Mouse (Mus musculus) stomach, postnatal 0 days (tissue): ENCODE data around the gene Cfi. TPM values are rescaled to one million over a fixed set of nuclear protein-coding genes. Genes with fewer than 3 reads are reported as not detected.

Experiments used
- ATAC-seq: fragments of 200-750 bp; cut with Nextera tagmentation; 2 replicates; pipeline ENCODE4 v1.8.0; 2017; ENCODE audit not compliant: low FRiP score, low TSS enrichment
- DNase-seq: peaks from one replicate; pipeline ENCODE4 v3.0.0-alpha.2; 2016; ENCODE audit warnings: low spot score
- H3K27ac ChIP-seq: fragments of 300-500 bp; sonication (generic); replicated peaks from 2 replicates; pipeline ENCODE4 v1.5.1; 2014; ENCODE audit warnings: mild to moderate bottlenecking, control low read depth
- H3K27me3 ChIP-seq: fragments of 300-500 bp; sonication (generic); 2 replicates; pipeline ENCODE4 v1.6.1; 2014; ENCODE audit warnings: low read length; ENCODE audit not compliant: control insufficient read depth, insufficient read depth
- H3K36me3 ChIP-seq: fragments of 300-500 bp; sonication (generic); 2 replicates; pipeline ENCODE4 v1.6.1; 2014; ENCODE audit warnings: low read length, mixed read lengths; ENCODE audit not compliant: control insufficient read depth, insufficient read depth
- H3K4me1 ChIP-seq: fragments of 300-500 bp; sonication (generic); replicated peaks from 2 replicates; pipeline ENCODE4 v1.6.1; 2014; ENCODE audit warnings: antibody characterized with exemption; ENCODE audit not compliant: control insufficient read depth, insufficient read depth
- H3K4me2 ChIP-seq: fragments of 300-500 bp; sonication (generic); replicated peaks from 2 replicates; pipeline ENCODE4 v1.6.1; 2014; ENCODE audit warnings: low read depth, mild to moderate bottlenecking, control low read depth, moderate library complexity
- H3K4me3 ChIP-seq: fragments of 300-500 bp; sonication (generic); 2 replicates; pipeline ENCODE4 v1.5.1; 2014; ENCODE audit warnings: low read depth, low read length, control low read depth
- H3K9ac ChIP-seq: fragments of 300-500 bp; sonication (generic); 2 replicates; pipeline ENCODE4 v1.6.1; 2014; ENCODE audit warnings: mild to moderate bottlenecking, low read length, control low read depth, mixed read lengths
- H3K9me3 ChIP-seq: fragments of 300-500 bp; sonication (generic); 2 replicates; pipeline ENCODE4 v1.6.1; 2016; ENCODE audit warnings: low read length; ENCODE audit not compliant: control insufficient read depth
- CTCF ChIP-seq: IDR thresholded peaks from 2 replicates; pipeline ENCODE4 v1.5.1; 2016; ENCODE audit warnings: antibody characterized with exemption, low read depth, mild to moderate bottlenecking, moderate library complexity
- EP300 ChIP-seq: optimal IDR thresholded peaks from 2 replicates; pipeline ENCODE3; 2016; ENCODE audit warnings: antibody characterized with exemption
- WGBS: fragments of 180-500 bp; shearing (Covaris S2); extraction: QIAGEN DNeasy Blood & Tissue Kit; methylation state at CpG from one replicate; pipeline ENCODE4 v1.1.7; 2014; 5-methylcytosine and 5-hydroxymethylcytosine counted together
- polyA plus RNA-seq: library from polyadenylated mRNA; unstranded; fragments of >200 nt; fragmentation: Nextera tagmentation; extraction: Ambion mirVana; gene quantifications from 2 replicates; pipeline ENCODE4 v1.2.1, GENCODE M21; 2015

The Cfi gene
- polyA plus RNA-seq, 1 experiment from 2014 or later: 152 TPM

DNA sequence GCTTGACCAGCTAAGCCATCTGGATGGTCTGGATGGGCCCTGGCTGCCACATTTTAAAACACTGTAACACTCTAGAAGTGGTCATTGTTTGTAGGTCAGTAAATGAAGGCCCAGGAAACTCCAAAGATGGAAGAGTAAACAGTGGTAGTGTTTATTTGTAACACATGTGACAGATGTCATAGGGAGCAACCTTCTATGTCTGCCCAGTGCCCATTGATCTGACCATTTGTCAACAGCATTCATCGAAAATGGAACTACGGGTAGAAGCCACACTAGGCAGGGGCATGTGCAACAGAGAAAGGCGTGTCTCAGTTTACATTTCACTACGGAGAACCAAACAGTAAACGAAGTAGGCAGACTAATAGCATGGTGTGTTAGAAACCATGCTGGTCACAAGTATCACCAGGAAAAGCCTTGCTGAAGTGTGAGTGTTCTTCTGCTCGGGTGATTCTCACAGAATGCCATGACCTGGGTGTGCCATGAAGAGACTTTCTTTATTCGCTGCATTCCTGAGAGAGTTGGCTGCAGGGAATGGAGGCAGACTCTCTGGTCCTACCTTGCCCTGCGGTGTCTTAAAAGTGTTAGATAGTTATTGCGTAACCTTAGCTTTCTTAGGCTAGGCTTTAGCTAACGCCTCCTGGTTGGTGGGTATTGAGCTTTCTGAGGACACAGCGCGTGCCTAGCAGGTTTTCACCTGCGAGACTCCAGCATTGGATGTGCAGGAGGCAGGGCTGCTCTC lies 52.3 kb downstream of the Cfi start:
- Histone ChIP-seq H3K4me2 (no peak overlapping the region), H3K4me1 (no peaks in the 10 kb centered on the region; the same call in 1 of the 2 replicates), H3K4me3 (no peak overlapping the region), H3K9ac (no peak overlapping the region), H3K27ac (peak overlapping the region; percentile 13; the same call in 1 of the 2 replicates), H3K27me3 (no peaks in the 10 kb centered on the region), H3K9me3 (no peaks in the 10 kb centered on the region), H3K36me3 (no peaks in the 10 kb centered on the region)
- 49% methylated on average over 13 of the region's 13 CpGs for WGBS
- DNase-seq (no peak), ATAC-seq (peak; percentile 59)
- TF ChIP-seq CTCF (no peak), EP300 (no peak)

DNA sequence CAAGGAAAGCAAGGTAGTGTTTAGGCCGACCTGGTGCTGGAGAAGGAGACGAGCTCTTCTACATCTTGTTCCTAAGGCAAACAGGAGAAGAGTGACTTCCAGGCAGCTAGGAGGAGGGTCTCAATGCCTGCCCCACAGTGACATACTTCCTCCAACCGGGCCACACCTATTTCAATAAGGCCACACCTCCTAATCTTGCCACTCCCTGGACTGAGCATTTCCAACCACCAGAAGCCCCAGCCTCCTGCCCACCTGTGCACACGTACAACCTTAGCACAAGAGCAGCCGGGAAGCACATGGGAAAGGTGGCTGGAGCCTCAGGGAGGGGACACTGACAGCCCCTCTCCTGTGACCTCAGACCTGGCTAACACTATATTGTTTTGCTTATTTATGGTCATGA lies 56.3 kb downstream of the Cfi start:
- Histone ChIP-seq H3K9ac (no peak overlapping the region), H3K27me3 (no peaks in the 10 kb centered on the region), H3K4me3 (no peak overlapping the region), H3K4me2 (no peak overlapping the region), H3K27ac (no peak overlapping the region), H3K36me3 (no peaks in the 10 kb centered on the region), H3K4me1 (no peaks in the 10 kb centered on the region), H3K9me3 (no peaks in the 10 kb centered on the region)
- no peak for TF ChIP-seq CTCF
- no peak for TF ChIP-seq EP300
- WGBS: 68% methylated on average over 5 of the region's 5 CpGs
- ATAC-seq: peak; percentile 70
- peak; percentile 31 for DNase-seq

DNA sequence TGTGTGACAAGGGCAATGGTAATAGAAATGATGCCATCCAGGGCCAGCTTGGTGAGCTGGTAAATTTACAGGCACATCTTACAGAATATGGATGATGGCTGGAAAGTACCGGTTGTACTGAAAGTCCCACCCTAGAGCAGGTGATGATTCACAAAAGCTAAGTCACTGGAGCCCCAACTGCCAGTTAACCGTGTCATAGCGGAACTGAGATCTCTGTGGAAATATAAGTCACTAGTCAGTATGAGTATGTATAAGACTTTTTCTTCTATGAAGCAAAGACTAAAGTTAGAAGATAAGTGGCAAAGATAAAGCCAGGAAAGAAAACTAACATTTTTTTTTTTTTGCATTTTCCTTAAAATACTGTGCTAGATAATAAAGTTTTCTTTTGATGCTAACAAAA lies 57.5 kb downstream of the Cfi start:
- H3K27ac ChIP-seq: no peak overlapping the region
- no peaks in the 10 kb centered on the region for H3K27me3 ChIP-seq
- no peaks in the 10 kb centered on the region for H3K9me3 ChIP-seq
- no peak overlapping the region for H3K9ac ChIP-seq
- H3K36me3 ChIP-seq: no peaks in the 10 kb centered on the region
- DNase-seq: no peak
- WGBS: 88% methylated on average over 3 of the region's 3 CpGs
- H3K4me1 ChIP-seq: no peaks in the 10 kb centered on the region
- TF ChIP-seq EP300 (no peak), CTCF (no peak)
- ATAC-seq: no peak
- no peak overlapping the region for H3K4me2 ChIP-seq
- no peak overlapping the region for H3K4me3 ChIP-seq

DNA sequence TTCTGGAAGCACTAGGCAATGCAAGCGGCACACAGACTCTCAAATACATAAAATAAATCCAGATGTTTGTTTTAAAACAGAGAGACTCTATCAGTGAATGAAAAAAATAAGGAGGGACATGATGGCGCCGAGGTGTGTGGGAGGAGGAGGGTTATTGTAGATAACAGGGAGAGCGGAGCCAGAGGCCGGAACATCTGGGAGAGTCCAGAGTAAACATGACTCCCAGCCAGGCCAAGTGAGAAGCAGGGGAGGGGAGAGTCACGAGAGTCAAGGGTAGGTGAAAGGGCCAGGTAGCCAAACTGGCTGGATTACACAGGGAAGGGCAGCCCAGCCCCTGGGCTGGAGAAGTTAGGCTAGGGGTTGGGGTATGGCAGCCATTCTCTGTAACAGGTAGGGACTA lies 60.9 kb downstream of the Cfi start:
- peak; percentile 41 for ATAC-seq
- WGBS: 43% methylated on average over 6 of the region's 6 CpGs
- DNase-seq: peak; percentile 63
- H3K27ac ChIP-seq: no peak overlapping the region
- H3K4me3 ChIP-seq: no peak overlapping the region
- H3K36me3 ChIP-seq: no peaks in the 10 kb centered on the region
- H3K9ac ChIP-seq: no peak overlapping the region
- TF ChIP-seq EP300 (no peak), CTCF (no peak)
- H3K4me1 ChIP-seq: no peaks in the 10 kb centered on the region
- H3K9me3 ChIP-seq: no peaks in the 10 kb centered on the region
- no peaks in the 10 kb centered on the region for H3K27me3 ChIP-seq
- H3K4me2 ChIP-seq: no peak overlapping the region

DNA sequence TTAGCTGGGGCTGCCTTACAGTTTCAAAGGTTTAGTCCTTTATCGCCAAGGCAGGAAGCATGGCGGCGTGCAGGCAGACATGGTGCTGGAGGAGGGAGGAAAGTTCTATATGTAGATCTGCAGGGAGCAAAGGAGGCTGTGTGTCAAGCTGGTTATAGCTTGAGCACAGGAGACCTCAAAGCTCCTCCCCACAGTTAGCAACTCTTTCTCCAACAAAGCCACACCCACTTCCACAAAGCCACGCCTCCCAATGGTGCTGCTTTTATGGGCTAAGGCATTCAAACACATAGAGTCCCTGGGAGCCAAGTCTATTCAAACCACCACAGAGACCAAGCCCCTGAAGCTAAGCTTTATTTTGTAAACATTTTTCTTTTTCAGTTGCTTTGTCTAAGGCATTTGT lies 63.2 kb downstream of the Cfi start:
- ATAC-seq (no peak), DNase-seq (peak; percentile 45)
- Histone ChIP-seq H3K36me3 (no peaks in the 10 kb centered on the region), H3K9ac (no peak overlapping the region), H3K4me3 (no peak overlapping the region), H3K4me2 (no peak overlapping the region), H3K4me1 (peaks cover 4% of the 10 kb centered on the region; the same call in 1 of the 2 replicates), H3K27ac (no peak overlapping the region), H3K9me3 (no peaks in the 10 kb centered on the region), H3K27me3 (no peaks in the 10 kb centered on the region)
- TF ChIP-seq CTCF (no peak), EP300 (no peak)
- 69% methylated on average over 4 of the region's 4 CpGs for WGBS

DNA sequence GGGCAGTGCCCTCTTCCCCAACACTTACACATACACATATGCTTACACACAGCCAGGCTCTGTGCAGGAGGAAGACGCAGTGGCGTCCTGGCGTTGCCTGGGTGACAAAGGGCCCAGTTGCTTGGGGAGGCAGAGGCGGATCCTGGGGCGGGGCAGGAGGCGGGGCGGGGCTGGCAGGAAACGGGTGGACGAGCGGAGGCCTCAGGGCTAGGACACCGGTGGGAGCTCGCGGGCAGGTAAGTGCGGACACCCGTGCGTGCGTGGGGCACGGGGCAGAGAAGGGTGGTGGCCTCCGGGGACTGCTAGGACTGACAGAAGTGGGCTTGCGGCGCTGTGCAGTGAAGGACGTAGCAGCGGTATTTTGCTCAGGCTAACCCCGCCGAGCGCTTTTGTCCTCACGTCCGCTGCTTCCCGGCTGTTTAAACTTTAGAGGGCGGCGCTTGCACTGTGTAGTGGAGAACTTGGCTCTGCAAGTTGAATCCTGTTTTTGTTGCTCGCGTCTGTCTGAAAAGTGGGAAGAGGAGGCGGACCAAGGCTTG lies 65.7 kb downstream of the Cfi start, which contains the start of gene Casp6:
Casp6 (plus strand) TSS at position 155 of the 539 bp plus-strand sequence.
- H3K27me3 ChIP-seq: no peaks in the 10 kb centered on the region
- under 1% methylated on average over 32 of the region's 34 CpGs for WGBS
- peak within 1 kb of the TSS; percentile 72 for H3K9ac ChIP-seq
- DNase-seq: peak; percentile 97
- H3K4me1 ChIP-seq: peaks cover 4% of the 10 kb centered on the region; the same call in 1 of the 2 replicates
- H3K9me3 ChIP-seq: no peaks in the 10 kb centered on the region
- no peaks in the 10 kb centered on the region; the same call in 1 of the 2 replicates for H3K36me3 ChIP-seq
- ATAC-seq: peak; percentile 93
- H3K4me3 ChIP-seq: peak within 1 kb of the TSS; percentile 68
- peak within 1 kb of the TSS; percentile 81 for H3K27ac ChIP-seq
- H3K4me2 ChIP-seq: peak within 1 kb of the TSS; percentile 80
- TF ChIP-seq EP300 (no peak), CTCF (no peak)
